10 mouse cellular contexts compared by ENCODE assay signal in genomic region chr7:19196676-19197075, GRCm38 (mm10). TPM values are rescaled to one million over a fixed set of nuclear protein-coding genes. Genes with fewer than 3 reads are reported as not detected.
A peak's percentile ranks its signal among the peaks of the same experiment; 100 is the strongest.
DNase-seq lines count a peak whose midpoint lies in the region; ATAC-seq and TF ChIP-seq lines count a peak whose summit lies in the region.
"Had no signal": no experiment of that assay in that cellular context is flagged by ENCODE, and none has a peak within 500 bp of the region (broad histone marks: within the 10 kb centered on the region; RNA-seq: fewer than 3 reads in every experiment).

No protein-coding gene starts in this region.

- no peaks in the 10 kb centered on the region for H3K27me3 ChIP-seq in heart, embryonic 12.5 days (replicated peaks)
- H3K27me3 ChIP-seq in spleen, adult 2 months (ENCODE audit: control insufficient read depth, insufficient read depth, low read length) = no peaks in the 10 kb centered on the region
- no peaks in the 10 kb centered on the region for H3K27me3 ChIP-seq in heart, embryonic 11.5 days (ENCODE audit: control insufficient read depth, insufficient read depth, low read length)
- H3K27me3 ChIP-seq: embryonic facial prominence, embryonic 13.5 days; neural tube, embryonic 13.5 days had no signal

- no peak overlapping the region for H3K4me2 ChIP-seq in heart, embryonic 12.5 days
- no peak overlapping the region for H3K4me2 ChIP-seq in heart, embryonic 11.5 days
- H3K4me2 ChIP-seq: embryonic facial prominence, embryonic 13.5 days; neural tube, embryonic 13.5 days had no signal

- H3K4me3 ChIP-seq in heart, embryonic 12.5 days = no peak overlapping the region
- no peak overlapping the region for H3K4me3 ChIP-seq in spleen, adult 2 months (ENCODE audit: extremely low read depth, insufficient read depth, insufficient read length)
- no peak overlapping the region for H3K4me3 ChIP-seq in bone marrow, adult 2 months (replicated peaks; ENCODE audit: control insufficient read depth, low read depth, low read length)
- no peak overlapping the region for H3K4me3 ChIP-seq in heart, embryonic 11.5 days (ENCODE audit: low read depth, low read length)
- H3K4me3 ChIP-seq: embryonic facial prominence, embryonic 13.5 days; neural tube, embryonic 13.5 days had no signal

- peak; percentile 34; the same call in 1 of the 2 replicates for TF ChIP-seq CTCF in spleen, adult 2 months (IDR thresholded peaks at IDR 0.05; ENCODE audit: extremely low read depth, insufficient read depth, insufficient read length, insufficient replicate concordance)
- peak; percentile 54 for TF ChIP-seq CTCF in bone marrow, adult 2 months (IDR thresholded peaks at IDR 0.05; ENCODE audit: control insufficient read depth, insufficient read depth, low read length)

- WGBS in heart, embryonic 12.5 days = 60% methylated on average over 6 of the region's 6 CpGs
- WGBS in spleen, adult 2 months = 66% methylated on average over 6 of the region's 6 CpGs
- 61% methylated on average over 6 of the region's 6 CpGs for WGBS in bone marrow, adult 2 months
- 55% methylated on average over 6 of the region's 6 CpGs for WGBS in heart, embryonic 11.5 days (ENCODE audit: insufficient replicate concordance)

- peak; percentile 66 for DNase-seq in heart, postnatal 4 days
- peak in 1 of 2 experiments; percentile 31 for DNase-seq in spleen, adult 2 months (ENCODE audit: low read depth in 1 of 2, low spot score in 2 of 2)
- DNase-seq in spleen, adult 12 weeks (ENCODE audit: low spot score) = no peak
- peak; percentile 62 for DNase-seq in lung, postnatal 36 days
- DNase-seq in left cerebral cortex, postnatal 4 days = no peak

- peaks cover 79% of the 10 kb centered on the region for H3K36me3 ChIP-seq in heart, embryonic 12.5 days
- 0 out of 2 replicates have a peak, but pooled peaks cover 3% of the 10 kb centered on the region for H3K36me3 ChIP-seq in spleen, adult 2 months (ENCODE audit: control insufficient read depth, insufficient read depth, low read length)
- H3K36me3 ChIP-seq in heart, embryonic 11.5 days (ENCODE audit: control insufficient read depth, insufficient read depth, low read length) = peaks cover 22% of the 10 kb centered on the region

- no peak overlapping the region for H3K27ac ChIP-seq in heart, embryonic 12.5 days (ENCODE audit: poor library complexity, severe bottlenecking)
- no peak overlapping the region for H3K27ac ChIP-seq in spleen, adult 2 months (ENCODE audit: insufficient read depth, low read length)
- no peak overlapping the region for H3K27ac ChIP-seq in bone marrow, adult 2 months (ENCODE audit: control insufficient read depth, insufficient read depth, low read depth, low read length, poor library complexity)
- no peak overlapping the region for H3K27ac ChIP-seq in heart, embryonic 11.5 days (ENCODE audit: low read depth, low read length)
- H3K27ac ChIP-seq: embryonic facial prominence, embryonic 13.5 days; neural tube, embryonic 13.5 days had no signal

- peaks cover 7% of the 10 kb centered on the region for H3K9me3 ChIP-seq in heart, embryonic 12.5 days (replicated peaks)
- peaks cover 4% of the 10 kb centered on the region; the same call in 1 of the 2 replicates for H3K9me3 ChIP-seq in heart, embryonic 11.5 days (replicated peaks; ENCODE audit: control insufficient read depth, low read length)
- H3K9me3 ChIP-seq: neural tube, embryonic 13.5 days had no signal

- H3K4me1 ChIP-seq in heart, embryonic 12.5 days (replicated peaks) = peaks cover under 1% of the 10 kb centered on the region
- H3K4me1 ChIP-seq in spleen, adult 2 months (ENCODE audit: control insufficient read depth, insufficient read depth, insufficient read length) = no peaks in the 10 kb centered on the region
- no peaks in the 10 kb centered on the region; the same call in 1 of the 2 replicates for H3K4me1 ChIP-seq in bone marrow, adult 2 months (ENCODE audit: control insufficient read depth, insufficient read depth, low read length)
- no peaks in the 10 kb centered on the region for H3K4me1 ChIP-seq in heart, embryonic 11.5 days (ENCODE audit: control insufficient read depth, insufficient read depth, low read length)
- H3K4me1 ChIP-seq: embryonic facial prominence, embryonic 13.5 days; neural tube, embryonic 13.5 days had no signal

- no peak for TF ChIP-seq POLR2A in spleen, adult 2 months (IDR thresholded peaks at IDR 0.05; ENCODE audit: low read depth, low read length)
- no peak for TF ChIP-seq POLR2A in bone marrow, adult 2 months (IDR thresholded peaks at IDR 0.05; ENCODE audit: borderline replicate concordance, control insufficient read depth, low read depth, low read length)

- no peak for ATAC-seq in heart, embryonic 12.5 days (ENCODE audit: insufficient number of reproducible peaks, low FRiP score)
- no peak for ATAC-seq in heart, embryonic 11.5 days (replicated peaks; ENCODE audit: insufficient number of reproducible peaks, low FRiP score, low TSS enrichment)

- no peak overlapping the region for H3K9ac ChIP-seq in heart, embryonic 12.5 days
- H3K9ac ChIP-seq in heart, embryonic 11.5 days (ENCODE audit: low read depth, low read length) = no peak overlapping the region
- H3K9ac ChIP-seq: embryonic facial prominence, embryonic 13.5 days; neural tube, embryonic 13.5 days had no signal

- intact Hi-C loops in left cerebral cortex, postnatal 4 days (cut with DNase I) = no loop called here

RNA-seq across cellular contexts. Expression of gene Gpr4, which starts 15.7 kb away (rescaled TPM):
- 1 to 10 TPM; 6.7 to 8.1 TPM for total RNA-seq in heart, postnatal 4 days (2021)
- 0.97 and 1.1 TPM in 2 replicates for polyA plus RNA-seq in heart, embryonic 12.5 days (2016; fragmentation: Nextera tagmentation; extraction: Ambion mirVana)
- 6.5 and 9.3 TPM in 2 replicates for polyA plus RNA-seq in spleen, adult 2 months (2012; rRNA removed)
- 0.34 and 0.70 TPM in 2 replicates for polyA plus RNA-seq in bone marrow, adult 2 months (2011; ENCODE audit: insufficient read depth, insufficient read length, low replicate concordance, missing spikeins)
- 1 to 10 TPM; 3.5 to 4.3 TPM for total RNA-seq in left cerebral cortex, postnatal 4 days (2021)
- 1.3 and 1.4 TPM in 2 replicates for polyA plus RNA-seq in heart, embryonic 11.5 days (2014; fragmentation: Nextera tagmentation; extraction: Ambion mirVana)

RNA-seq across cellular contexts. Expression of gene Eml2, which starts 20.5 kb away (rescaled TPM):
- 10 to 100 TPM; 70.6 to 77.3 TPM for total RNA-seq in heart, postnatal 4 days (2021)
- polyA plus RNA-seq in heart, embryonic 12.5 days (2016; fragmentation: Nextera tagmentation; extraction: Ambion mirVana) = 17.7 and 18.2 TPM in 2 replicates
- polyA plus RNA-seq in spleen, adult 2 months (2012; rRNA removed) = 27.4 and 27.9 TPM in 2 replicates
- 14.2 and 33.1 TPM in 2 replicates for polyA plus RNA-seq in bone marrow, adult 2 months (2011; ENCODE audit: insufficient read depth, insufficient read length, low replicate concordance, missing spikeins)
- 100 to 1,000 TPM; 102 to 106 TPM for total RNA-seq in left cerebral cortex, postnatal 4 days (2021)
- polyA plus RNA-seq in heart, embryonic 11.5 days (2014; fragmentation: Nextera tagmentation; extraction: Ambion mirVana) = 5.4 and 6.9 TPM in 2 replicates

RNA-seq across cellular contexts. Expression of gene Gipr, which starts 30.7 kb away (rescaled TPM):
- total RNA-seq in heart, postnatal 4 days (2021) = 1 to 10 TPM; 1.3 TPM
- polyA plus RNA-seq in heart, embryonic 12.5 days (2016; fragmentation: Nextera tagmentation; extraction: Ambion mirVana) = 8.0 and 9.7 TPM in 2 replicates
- 0.07 and 0.08 TPM in 2 replicates for polyA plus RNA-seq in spleen, adult 2 months (2012; rRNA removed)
- polyA plus RNA-seq in bone marrow, adult 2 months (2011; ENCODE audit: insufficient read depth, insufficient read length, low replicate concordance, missing spikeins) = 0.62 and 0.79 TPM in 2 replicates
- total RNA-seq in left cerebral cortex, postnatal 4 days (2021) = 10 to 100 TPM; 22.7 to 25.8 TPM
- polyA plus RNA-seq in heart, embryonic 11.5 days (2014; fragmentation: Nextera tagmentation; extraction: Ambion mirVana) = 9.0 and 10.8 TPM in 2 replicates

RNA-seq across cellular contexts. Expression of gene Opa3, which starts 31.5 kb away (rescaled TPM):
- total RNA-seq in heart, postnatal 4 days (2021) = 10 to 100 TPM; 54.7 to 60.0 TPM
- polyA plus RNA-seq in heart, embryonic 12.5 days (2016; fragmentation: Nextera tagmentation; extraction: Ambion mirVana) = 37.0 and 38.4 TPM in 2 replicates
- polyA plus RNA-seq in spleen, adult 2 months (2012; rRNA removed) = 14.7 and 17.7 TPM in 2 replicates
- 7.5 and 8.5 TPM in 2 replicates for polyA plus RNA-seq in bone marrow, adult 2 months (2011; ENCODE audit: insufficient read depth, insufficient read length, low replicate concordance, missing spikeins)
- total RNA-seq in left cerebral cortex, postnatal 4 days (2021) = 10 to 100 TPM; 33.8 to 35.0 TPM
- 41.2 and 41.6 TPM in 2 replicates for polyA plus RNA-seq in heart, embryonic 11.5 days (2014; fragmentation: Nextera tagmentation; extraction: Ambion mirVana)

RNA-seq across cellular contexts. Expression of gene Snrpd2, which starts 47.2 kb away (rescaled TPM):
- total RNA-seq in heart, postnatal 4 days (2021) = 10 to 100 TPM; 95.2 to 99.9 TPM
- polyA plus RNA-seq in heart, embryonic 12.5 days (2016; fragmentation: Nextera tagmentation; extraction: Ambion mirVana) = 101 TPM in 2 replicates
- polyA plus RNA-seq in spleen, adult 2 months (2012; rRNA removed) = 17.0 and 19.0 TPM in 2 replicates
- polyA plus RNA-seq in bone marrow, adult 2 months (2011; ENCODE audit: insufficient read depth, insufficient read length, low replicate concordance, missing spikeins) = 56.3 and 58.6 TPM in 2 replicates
- total RNA-seq in left cerebral cortex, postnatal 4 days (2021) = 100 to 1,000 TPM; 126 to 130 TPM
- polyA plus RNA-seq in heart, embryonic 11.5 days (2014; fragmentation: Nextera tagmentation; extraction: Ambion mirVana) = 120 and 125 TPM in 2 replicates

Comparison
In these comparisons a context has a peak if more than half of its experiments do, and no peak if none do; other contexts are left out.
1. DNase-seq: peak in heart, postnatal 4 days (single experiment) and lung, postnatal 36 days (single experiment); none in spleen, adult 12 weeks (single experiment) and left cerebral cortex, postnatal 4 days (single experiment).